Mouse (Mus musculus): Measurements from ENCODE around the gene Dync2h1.
"Not testable (repeated sequence)": the region's sequence is repeated elsewhere in the genome, so short reads cannot be mapped to it uniquely, and the experiment has no call there.

The Dync2h1 gene

DNA sequence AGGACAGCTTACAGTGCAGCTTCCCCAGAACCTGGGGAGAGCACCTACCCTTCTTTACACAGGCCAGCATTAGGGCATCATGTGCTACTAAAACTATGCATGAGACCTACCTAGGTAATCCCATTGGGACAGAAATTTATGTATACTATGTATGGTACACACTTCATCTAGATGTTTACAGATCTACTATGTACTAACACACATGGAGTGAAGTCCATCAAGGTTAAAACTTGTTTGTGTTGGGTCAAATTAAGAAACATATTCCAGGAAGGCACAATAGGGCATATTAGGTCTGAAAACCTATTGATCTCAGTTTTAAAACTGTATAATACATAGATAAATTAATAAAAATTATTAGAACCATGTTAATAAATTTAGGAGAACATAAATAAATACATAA lies 168.6 kb downstream of the Dync2h1 start:
- DNase-seq: no peak

DNA sequence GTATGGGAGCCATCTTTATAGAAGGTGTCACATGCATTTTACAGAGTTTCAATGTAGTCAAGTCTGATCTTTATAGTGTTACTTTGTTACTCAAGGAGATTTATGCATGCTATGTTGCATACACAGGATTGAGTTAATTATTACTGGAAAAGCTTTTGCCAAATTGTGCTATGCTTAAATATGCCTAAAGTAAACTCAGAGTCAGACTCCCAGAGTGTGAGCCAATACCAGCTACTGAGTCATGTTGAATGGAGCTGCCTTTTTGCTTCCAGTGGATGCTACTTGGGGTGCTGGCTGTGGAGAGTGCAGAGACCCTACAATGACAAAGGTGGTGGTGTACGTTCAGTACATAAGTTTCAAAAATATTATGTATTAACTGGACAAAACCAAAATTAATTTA lies 169.5 kb downstream of the Dync2h1 start:
- no peak for DNase-seq

- DNase-seq: no peak
Measured at GRCm38 (mm10) chr9:7009785-7010184, 174.5 kb downstream of the Dync2h1 start.

- no peak for DNase-seq
Measured at GRCm38 (mm10) chr9:6994865-6995264, 189.4 kb downstream of the Dync2h1 start.

GRCm38 (mm10) chr9:6994275-6994674 lies 190.0 kb downstream of the Dync2h1 start:
- DNase-seq: no peak

DNA sequence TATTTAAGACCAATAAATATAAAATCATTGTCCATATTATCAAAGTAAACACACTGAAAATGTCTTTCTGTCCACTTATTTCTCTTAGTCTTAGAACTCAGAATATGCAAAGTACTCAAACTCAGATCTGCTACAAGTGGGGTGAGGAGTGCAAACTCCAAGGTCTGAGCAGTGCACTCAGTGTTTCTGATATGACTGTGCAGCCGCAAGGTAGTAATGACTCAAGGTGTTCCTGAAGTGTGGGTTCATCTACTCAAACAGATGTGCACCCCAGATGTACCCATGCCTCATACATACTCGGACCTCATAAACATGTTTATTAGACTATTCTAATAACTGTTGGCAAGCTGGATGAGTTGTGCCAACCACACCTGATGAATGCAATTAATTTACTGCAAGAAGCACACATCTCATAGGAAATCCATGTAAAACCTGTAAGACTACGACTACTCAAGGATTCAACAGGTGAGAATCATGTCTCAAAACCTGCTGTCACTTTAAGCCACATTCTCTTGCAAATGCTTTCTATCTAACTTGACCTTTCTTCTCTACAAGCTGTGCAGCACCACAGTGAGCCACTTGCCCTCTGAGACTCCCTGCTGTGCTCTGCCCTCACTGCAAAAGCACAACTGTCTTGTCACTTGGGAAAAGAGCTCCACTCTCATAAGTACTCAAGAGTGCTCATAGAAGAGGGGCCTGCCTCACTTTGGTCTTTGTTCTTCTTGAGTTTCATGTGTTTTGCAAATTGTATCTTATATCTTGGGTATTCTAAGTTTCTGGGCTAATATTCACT lies 195.2 kb downstream of the Dync2h1 start:
- DNase-seq: no peak

- no peak for DNase-seq
Measured at GRCm38 (mm10) chr9:6986161-6986560, 198.1 kb downstream of the Dync2h1 start.

GRCm38 (mm10) chr9:6969171-6969570 lies 215.1 kb downstream of the Dync2h1 start:
- no peak for DNase-seq

GRCm38 (mm10) chr9:6965006-6965405 lies 219.2 kb downstream of the Dync2h1 start:
- no peak for DNase-seq

GRCm38 (mm10) chr9:6958311-6958710 lies 225.9 kb downstream of the Dync2h1 start:
- no peak for DNase-seq

- no peak for DNase-seq
Measured at GRCm38 (mm10) chr9:6927399-6928035, 256.7 kb downstream of the Dync2h1 start.

- no peak for DNase-seq
Measured at GRCm38 (mm10) chr9:6913471-6913870, 270.8 kb downstream of the Dync2h1 start.

DNA sequence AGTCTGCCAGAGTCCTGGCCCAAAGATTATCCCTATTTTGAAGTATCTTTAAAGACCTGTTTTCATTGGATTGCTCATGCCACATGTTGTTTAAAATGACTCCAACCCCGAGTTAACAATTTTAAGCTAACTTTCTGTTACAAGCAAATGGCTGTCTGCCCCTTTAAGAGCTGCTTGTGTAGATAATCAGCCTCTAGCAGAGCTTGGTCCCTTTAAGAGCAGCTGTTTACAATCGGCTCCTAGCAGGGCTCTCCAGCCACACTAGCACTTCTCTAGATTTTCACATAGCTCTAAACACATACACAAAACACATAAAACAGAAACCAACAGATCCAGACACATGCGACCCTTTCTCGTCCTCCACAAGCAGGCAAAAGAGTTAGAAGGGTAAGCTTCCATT lies 273.7 kb downstream of the Dync2h1 start:
- DNase-seq: not testable (repeated sequence)

DNA sequence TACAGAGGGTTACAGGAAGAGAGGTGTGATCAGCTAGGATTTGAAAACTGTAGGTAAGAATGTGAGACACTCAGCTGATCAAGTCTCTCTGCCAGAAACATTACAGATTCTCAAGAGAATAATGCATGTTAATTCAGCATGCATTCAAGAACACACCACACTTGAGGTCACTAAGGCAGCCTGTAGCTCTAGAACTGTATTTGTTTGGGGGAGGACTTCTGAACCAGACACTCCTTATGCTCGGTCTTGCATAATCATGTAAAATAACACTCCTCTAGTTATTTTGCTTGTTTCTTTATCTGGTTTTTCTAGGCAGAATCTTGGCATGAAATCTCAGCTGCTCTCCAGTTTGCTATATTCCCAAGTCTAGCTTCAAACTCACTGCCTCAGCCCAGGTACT lies 282.6 kb downstream of the Dync2h1 start:
- no peak for DNase-seq

- DNase-seq: no peak
Measured at GRCm38 (mm10) chr9:6891331-6891730, 292.9 kb downstream of the Dync2h1 start.

- DNase-seq: no peak
Measured at GRCm38 (mm10) chr9:6881187-6881984, 302.9 kb downstream of the Dync2h1 start.
